In the genomic region with DNA sequence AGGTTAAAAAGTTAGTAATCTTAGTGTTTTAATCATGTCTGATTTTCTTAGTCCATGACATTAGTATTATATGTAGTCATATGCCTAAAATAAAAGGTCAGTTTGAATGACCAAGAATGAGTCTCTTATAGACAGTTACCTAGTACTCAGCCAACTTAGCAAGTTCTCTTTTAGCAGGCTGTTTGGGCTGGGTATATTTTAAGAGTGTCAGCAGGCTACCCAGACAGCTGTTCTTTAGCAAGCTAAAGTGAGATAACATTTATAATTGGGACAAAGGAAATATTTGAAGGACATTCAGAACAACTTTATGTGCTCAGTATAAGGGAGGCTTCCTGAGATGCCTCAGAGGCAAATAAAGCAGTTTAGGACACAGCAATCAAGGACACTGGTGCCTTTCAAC, we compare ENCODE assay signal across 22 mouse cellular contexts. TPM values are rescaled to one million over a fixed set of nuclear protein-coding genes. Genes with fewer than 3 reads are reported as not detected.
A peak's percentile ranks its signal among the peaks of the same experiment; 100 is the strongest.
DNase-seq lines count a peak whose midpoint lies in the region; ATAC-seq and TF ChIP-seq lines count a peak whose summit lies in the region.
"Had no signal": no experiment of that assay in that cellular context is flagged by ENCODE, and none has a peak within 500 bp of the region (broad histone marks: within the 10 kb centered on the region; RNA-seq: fewer than 3 reads in every experiment).

No protein-coding gene starts in this region.

- no peak for DNase-seq in gastrocnemius, adult 2 months
- DNase-seq in gastrocnemius, postnatal 4 days (ENCODE audit: low spot score in 2 of 2), result no peak
- no peak for DNase-seq in heart, postnatal 25 days (ENCODE audit: low spot score)
- peak; percentile 64 for DNase-seq in heart, postnatal 0 days (ENCODE audit: low spot score)
- no peak for DNase-seq in urinary bladder, postnatal 25 days (ENCODE audit: low spot score)
- no peak for DNase-seq in cerebellum, adult 8-10 months
- DNase-seq: cerebellum, adult 11 months; cerebellum, adult 9-10 months; cerebellum, postnatal 25 days; gastrocnemius, postnatal 10 days; kidney, adult 11 months; kidney, adult 9 months had no signal

- TF ChIP-seq CTCF in gastrocnemius, adult 2 months (IDR thresholded peaks at IDR 0.05), result no peak
- TF ChIP-seq CTCF in heart, postnatal 0 days (IDR thresholded peaks at IDR 0.05; ENCODE audit: low read depth), result no peak

- TF ChIP-seq EP300 in heart, postnatal 0 days (IDR thresholded peaks at IDR 0.05; ENCODE audit: low read depth), result no peak

- H3K27ac ChIP-seq in gastrocnemius, adult 2 months, result peak overlapping the region; percentile 88
- peak overlapping the region; percentile 62; the same call in 1 of the 2 replicates for H3K27ac ChIP-seq in heart, embryonic 11.5 days (ENCODE audit: low read depth, low read length)
- H3K27ac ChIP-seq in heart, embryonic 14.5 days (replicated peaks in 1 of 2; ENCODE audit: control insufficient read depth in 1 of 2, insufficient read depth in 1 of 2, low read depth in 2 of 2, low read length in 2 of 2), result peak overlapping the region; percentile 71 to 81; a peak in 3 of 4 replicates
- H3K27ac ChIP-seq in heart, postnatal 0 days (ENCODE audit: low read depth), result peak overlapping the region; percentile 78
- H3K27ac ChIP-seq: embryonic facial prominence, embryonic 13.5 days; forebrain, embryonic 10.5 days; hindbrain, embryonic 13.5 days; hindbrain, postnatal 0 days; kidney, postnatal 0 days had no signal

- H3K9me3 ChIP-seq in heart, embryonic 11.5 days (replicated peaks; ENCODE audit: control insufficient read depth, low read length), result no peaks in the 10 kb centered on the region
- no peaks in the 10 kb centered on the region; the same call in 1 of the 2 replicates for H3K9me3 ChIP-seq in heart, embryonic 14.5 days (ENCODE audit: control insufficient read depth, low read length)
- H3K9me3 ChIP-seq in heart, postnatal 0 days (replicated peaks; ENCODE audit: control insufficient read depth, low read length), result no peaks in the 10 kb centered on the region
- H3K9me3 ChIP-seq: embryonic facial prominence, embryonic 13.5 days; forebrain, embryonic 10.5 days; hindbrain, embryonic 13.5 days had no signal

- H3K4me2 ChIP-seq in heart, embryonic 11.5 days, result peak overlapping the region; percentile 8; the same call in 1 of the 2 replicates
- H3K4me2 ChIP-seq in heart, embryonic 14.5 days (ENCODE audit: low read length), result peak overlapping the region; percentile 42
- H3K4me2 ChIP-seq in heart, postnatal 0 days (ENCODE audit: low read depth, low read length), result no peak overlapping the region
- H3K4me2 ChIP-seq: embryonic facial prominence, embryonic 13.5 days; hindbrain, embryonic 13.5 days had no signal

- no peak for ATAC-seq in heart, embryonic 11.5 days (replicated peaks; ENCODE audit: insufficient number of reproducible peaks, low FRiP score, low TSS enrichment)
- no peak; the same call in 1 of the 2 replicates for ATAC-seq in heart, embryonic 14.5 days (ENCODE audit: insufficient number of reproducible peaks, insufficient read depth, low FRiP score, low read depth)
- ATAC-seq in heart, postnatal 0 days (ENCODE audit: insufficient read depth, low read depth), result peak; percentile 82
- ATAC-seq: forebrain, embryonic 14.5 days; hindbrain, postnatal 0 days had no signal

- H3K9ac ChIP-seq in heart, embryonic 11.5 days (ENCODE audit: low read depth, low read length), result no peak overlapping the region
- 0 out of 2 replicates have a peak overlapping the region, but pooled peaks have one; percentile 31 for H3K9ac ChIP-seq in heart, embryonic 14.5 days (ENCODE audit: low read length)
- no peak overlapping the region for H3K9ac ChIP-seq in heart, postnatal 0 days (replicated peaks; ENCODE audit: low read depth, low read length)
- H3K9ac ChIP-seq: embryonic facial prominence, embryonic 13.5 days; hindbrain, embryonic 13.5 days had no signal

- intact Hi-C loops in gastrocnemius, adult 2 months (cut with DNase I), result no loop called here
- intact Hi-C loops in heart, postnatal 25 days (cut with DNase I), result no loop called here

- H3K36me3 ChIP-seq in heart, embryonic 11.5 days (ENCODE audit: control insufficient read depth, insufficient read depth, low read length), result 0 out of 2 replicates have a peak, but pooled peaks cover 2% of the 10 kb centered on the region
- no peaks in the 10 kb centered on the region for H3K36me3 ChIP-seq in heart, embryonic 14.5 days (ENCODE audit: control insufficient read depth, insufficient read depth, low read length)
- peaks cover 3% of the 10 kb centered on the region for H3K36me3 ChIP-seq in heart, postnatal 0 days (replicated peaks; ENCODE audit: control insufficient read depth, insufficient read depth, low read length)
- H3K36me3 ChIP-seq: hindbrain, embryonic 13.5 days had no signal

- H3K4me1 ChIP-seq in heart, embryonic 11.5 days (ENCODE audit: control insufficient read depth, insufficient read depth, low read length), result peaks cover 9% of the 10 kb centered on the region; the same call in 1 of the 2 replicates
- peaks cover 0 to 13% of the 10 kb centered on the region in 2 experiments; a peak in 2 of 4 replicates for H3K4me1 ChIP-seq in heart, embryonic 14.5 days (ENCODE audit: control insufficient read depth in 2 of 2, insufficient read depth in 2 of 2, low read length in 2 of 2)
- 0 out of 2 replicates have a peak, but pooled peaks cover 4% of the 10 kb centered on the region for H3K4me1 ChIP-seq in heart, postnatal 0 days (ENCODE audit: control insufficient read depth, insufficient read depth)
- H3K4me1 ChIP-seq: embryonic facial prominence, embryonic 13.5 days; forebrain, embryonic 10.5 days; hindbrain, embryonic 13.5 days had no signal

- H3K4me3 ChIP-seq in gastrocnemius, adult 2 months, result peak overlapping the region; percentile 9; the same call in 1 of the 2 replicates
- H3K4me3 ChIP-seq in heart, embryonic 11.5 days (ENCODE audit: low read depth, low read length), result no peak overlapping the region
- H3K4me3 ChIP-seq in heart, embryonic 14.5 days (ENCODE audit: control insufficient read depth in 1 of 2, insufficient read depth in 1 of 2, low read depth in 1 of 2, low read length in 2 of 2), result no peak overlapping the region
- H3K4me3 ChIP-seq in heart, postnatal 0 days (ENCODE audit: low read depth, low read length), result no peak overlapping the region
- H3K4me3 ChIP-seq: embryonic facial prominence, embryonic 13.5 days; erythroblast, embryonic 14.5 days; forebrain, embryonic 10.5 days; hindbrain, embryonic 13.5 days had no signal

- no peaks in the 10 kb centered on the region for H3K27me3 ChIP-seq in heart, embryonic 11.5 days (ENCODE audit: control insufficient read depth, insufficient read depth, low read length)
- no peaks in the 10 kb centered on the region for H3K27me3 ChIP-seq in heart, embryonic 14.5 days (ENCODE audit: control insufficient read depth, insufficient read depth, low read length)
- H3K27me3 ChIP-seq in heart, postnatal 0 days (ENCODE audit: control insufficient read depth, insufficient read depth, low read length), result no peaks in the 10 kb centered on the region
- H3K27me3 ChIP-seq: CH12.LX; embryonic facial prominence, embryonic 13.5 days; hindbrain, embryonic 13.5 days had no signal

RNA-seq across cellular contexts. Expression of a gene that starts 17.3 kb away (rescaled TPM):
- 100 to 1,000 TPM; 484 to 501 TPM for total RNA-seq in gastrocnemius, adult 2 months (2021)
- 100 to 1,000 TPM; 510 to 546 TPM for total RNA-seq in gastrocnemius, postnatal 4 days (2021)
- polyA plus RNA-seq in heart, embryonic 11.5 days (2014; fragmentation: Nextera tagmentation; extraction: Ambion mirVana), result 64.9 and 93.6 TPM in 2 replicates
- total RNA-seq in heart, postnatal 25 days (2021), result 100 to 1,000 TPM; 283 TPM
- polyA plus RNA-seq in heart, embryonic 14.5 days (2014; fragmentation: Nextera tagmentation; extraction: Ambion mirVana), result 79.9 and 84.2 TPM in 2 replicates
- 145 and 172 TPM in 2 replicates for total RNA-seq in heart, postnatal 0 days (2014; rRNA removed; ENCODE audit: low replicate concordance)
- 50.6 and 54.2 TPM in 2 replicates for polyA plus RNA-seq in heart, postnatal 0 days (2015; fragmentation: Nextera tagmentation; extraction: Ambion mirVana)
